Mouse (Mus musculus) erythroblast, embryonic 14.5 days (primary cell): Measurements from ENCODE around the gene Fam83g. TPM values are rescaled to one million over a fixed set of nuclear protein-coding genes. Genes with fewer than 3 reads are reported as not detected.

Experiments used
- H3K27me3 ChIP-seq: 2 replicates; pipeline ENCODE4 v1.6.1; 2012; ENCODE audit warnings: inconsistent platforms; ENCODE audit not compliant: control insufficient read depth
- H3K36me3 ChIP-seq: 2 replicates; pipeline ENCODE4 v1.6.1; 2012; ENCODE audit warnings: mild to moderate bottlenecking, inconsistent platforms; ENCODE audit not compliant: control insufficient read depth
- H3K4me1 ChIP-seq: 2 replicates; pipeline ENCODE4 v1.6.1; 2012; ENCODE audit warnings: inconsistent platforms; ENCODE audit not compliant: control insufficient read depth
- H3K4me3 ChIP-seq: replicated peaks from 2 replicates; pipeline ENCODE3; 2012; ENCODE audit warnings: moderate library complexity, mild to moderate bottlenecking, inconsistent platforms
- H3K9me3 ChIP-seq: 2 replicates; pipeline ENCODE4 v1.6.1; 2012; ENCODE audit warnings: low read length, inconsistent platforms, mixed read lengths; ENCODE audit not compliant: control insufficient read depth
- GATA1 ChIP-seq: IDR thresholded peaks from 2 replicates; pipeline ENCODE4 v1.6.1; 2012; ENCODE audit warnings: low read length, inconsistent platforms, mixed read lengths
- TAL1 ChIP-seq: IDR thresholded peaks from 3 replicates; pipeline ENCODE4 v1.6.1; 2012; ENCODE audit warnings: low read length, inconsistent platforms, mixed read lengths
- polyA plus RNA-seq: library from polyadenylated mRNA; stranded (reverse); fragments of >175 nt; gene quantifications from 2 replicates; pipeline ENCODE4 v1.2.3, GENCODE M21; 2012

Gene Fam83g
- polyA plus RNA-seq, 1 experiment = 1.7 TPM

DNA sequence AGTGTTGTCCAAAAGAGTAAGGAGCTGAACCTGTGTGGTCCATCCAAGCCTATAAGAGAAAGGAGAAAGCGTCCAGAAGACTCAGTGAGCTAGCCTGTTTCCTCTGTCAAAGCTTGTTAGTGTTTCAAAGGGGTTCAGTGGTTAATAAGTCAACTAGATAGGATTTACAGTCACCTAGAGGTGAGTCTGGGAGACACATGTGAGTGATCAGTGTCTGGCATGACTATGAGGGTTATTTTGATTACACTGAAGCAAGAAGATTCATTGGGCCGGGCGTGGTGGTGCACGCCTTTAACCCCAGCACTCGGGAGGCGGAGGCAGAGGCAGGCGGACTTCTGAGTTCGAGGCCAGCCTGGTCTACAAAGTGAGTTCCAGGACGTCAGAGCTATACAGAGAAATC lies 61.9 kb downstream of the Fam83g start:
- no peak for TF ChIP-seq TAL1
- TF ChIP-seq GATA1 = no peak
- Histone ChIP-seq H3K36me3 (peaks cover 10% of the 10 kb centered on the region), H3K27me3 (no peaks in the 10 kb centered on the region), H3K4me3 (no peak overlapping the region), H3K4me1 (no peaks in the 10 kb centered on the region), H3K9me3 (no peaks in the 10 kb centered on the region)

- peaks cover 14% of the 10 kb centered on the region for H3K36me3 ChIP-seq
- no peaks in the 10 kb centered on the region for H3K27me3 ChIP-seq
- no peaks in the 10 kb centered on the region for H3K9me3 ChIP-seq
- TF ChIP-seq TAL1 (no peak), GATA1 (no peak)
- H3K4me1 ChIP-seq = no peaks in the 10 kb centered on the region
- H3K4me3 ChIP-seq = no peak overlapping the region
Measured at GRCm38 (mm10) chr11:61747161-61747560, 63.3 kb downstream of the Fam83g start.

- no peaks in the 10 kb centered on the region for H3K9me3 ChIP-seq
- peaks cover 20% of the 10 kb centered on the region for H3K36me3 ChIP-seq
- no peak overlapping the region for H3K4me3 ChIP-seq
- H3K27me3 ChIP-seq = no peaks in the 10 kb centered on the region
- peaks cover 9% of the 10 kb centered on the region for H3K4me1 ChIP-seq
- no peak for TF ChIP-seq TAL1
- TF ChIP-seq GATA1 = no peak
Measured at GRCm38 (mm10) chr11:61751612-61752011, 67.7 kb downstream of the Fam83g start.

DNA sequence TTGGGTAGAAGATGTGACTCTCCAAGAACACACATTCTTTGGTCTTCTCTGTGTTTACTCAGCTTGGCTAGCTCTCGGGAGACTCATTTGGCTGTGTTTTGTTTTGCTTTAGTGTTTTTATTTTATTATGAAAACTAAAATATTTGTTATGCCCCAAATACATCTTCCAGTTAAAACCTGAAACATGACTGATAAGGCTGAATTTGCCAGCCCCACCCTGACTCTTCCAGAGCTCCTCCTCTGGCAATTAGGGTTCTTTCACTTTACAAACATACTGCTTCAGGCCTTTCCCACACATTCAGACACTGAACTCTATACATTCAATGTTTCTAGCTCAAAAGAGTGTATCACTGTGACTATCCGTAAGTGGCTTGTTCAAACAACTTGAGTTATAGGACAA lies 73.3 kb downstream of the Fam83g start:
- Histone ChIP-seq H3K4me3 (peak overlapping the region; percentile 21), H3K9me3 (no peaks in the 10 kb centered on the region), H3K36me3 (peaks cover 11% of the 10 kb centered on the region), H3K27me3 (no peaks in the 10 kb centered on the region), H3K4me1 (peaks cover 49% of the 10 kb centered on the region)
- TF ChIP-seq GATA1 = no peak

Other genes with a start within 250 kb of the Fam83g start
- not detected in 2 replicates for gene Rnf112, start 230.0 kb upstream of the Fam83g start, polyA plus RNA-seq
- not detected in 2 replicates for gene Mfap4, start 198.7 kb upstream of the Fam83g start, polyA plus RNA-seq
- 1.6 and 1.7 TPM in 2 replicates for gene Mapk7, start 189.7 kb upstream of the Fam83g start, polyA plus RNA-seq
- gene B9d1, start 178.9 kb upstream of the Fam83g start, polyA plus RNA-seq = 0.41 and 0.48 TPM in 2 replicates
- 0.06 TPM in 1 of 2 replicates, not detected in the other for gene Epn2, start 104.4 kb upstream of the Fam83g start, polyA plus RNA-seq
- gene Grap, start 30.8 kb upstream of the Fam83g start, polyA plus RNA-seq = 0.06 and 0.10 TPM in 2 replicates
- not detected in 2 replicates for gene Slc5a10, start 36.7 kb downstream of the Fam83g start, polyA plus RNA-seq
- gene Prpsap2, start 78.0 kb downstream of the Fam83g start, polyA plus RNA-seq = 0.16 TPM in 2 replicates
- gene Ulk2, start 171.0 kb downstream of the Fam83g start, polyA plus RNA-seq = 0.05 and 0.07 TPM in 2 replicates
- gene Akap10, start 246.2 kb downstream of the Fam83g start, polyA plus RNA-seq = 0.90 and 1.1 TPM in 2 replicates